Mouse (Mus musculus): ENCODE measurements at regions not wholly inside any gene's neighbourhood (a gene's known extent, or its start where the extent isn't known, plus 50 kb on each side); places are given as distances from the start of the nearest gene placed in this dataset.

GRCm38 (mm10) chr5:133656837-133657236, 442.7 kb upstream of the Castor2 start:
- Histone ChIP-seq H3K36me3 (ENCODE audit: control insufficient read depth, insufficient read depth, low read length) (no peaks in the 10 kb centered on the region), H3K4me2 (ENCODE audit: low read depth, low read length) (no peak overlapping the region), H3K4me3 (replicated peaks; ENCODE audit: low read length) (no peak overlapping the region), H3K27me3 (ENCODE audit: control insufficient read depth, insufficient read depth, low read length) (no peaks in the 10 kb centered on the region), H3K4me1 (ENCODE audit: control insufficient read depth, insufficient read depth, low read length) (no peaks in the 10 kb centered on the region), H3K9ac (ENCODE audit: low read length) (no peak overlapping the region), H3K27ac (ENCODE audit: low read length) (no peak overlapping the region), H3K9me3 (replicated peaks; ENCODE audit: control insufficient read depth, low read length) (no peaks in the 10 kb centered on the region)
- WGBS = 84% methylated on average over 8 of the region's 8 CpGs
- no peak for ATAC-seq (ENCODE audit: insufficient read depth, low FRiP score)

- 81% methylated on average over 1 of the region's 1 CpGs for WGBS
- Histone ChIP-seq H3K27me3 (ENCODE audit: control insufficient read depth, insufficient read depth, low read length) (no peaks in the 10 kb centered on the region), H3K27ac (ENCODE audit: low read length) (no peak overlapping the region), H3K4me1 (ENCODE audit: control insufficient read depth, insufficient read depth, low read length) (no peaks in the 10 kb centered on the region), H3K4me3 (replicated peaks; ENCODE audit: low read length) (no peak overlapping the region), H3K4me2 (ENCODE audit: low read depth, low read length) (no peak overlapping the region), H3K9me3 (replicated peaks; ENCODE audit: control insufficient read depth, low read length) (no peaks in the 10 kb centered on the region), H3K9ac (ENCODE audit: low read length) (no peak overlapping the region), H3K36me3 (ENCODE audit: control insufficient read depth, insufficient read depth, low read length) (no peaks in the 10 kb centered on the region)
- no peak for ATAC-seq (ENCODE audit: insufficient read depth, low FRiP score)
Observed at GRCm38 (mm10) chr5:133653431-133653830, 446.1 kb upstream of the Castor2 start.

- H3K9me3 ChIP-seq (replicated peaks; ENCODE audit: control insufficient read depth, low read length) = no peaks in the 10 kb centered on the region
- no peak overlapping the region for H3K4me2 ChIP-seq (ENCODE audit: low read depth, low read length)
- 92% methylated on average over 3 of the region's 3 CpGs for WGBS
- no peaks in the 10 kb centered on the region for H3K36me3 ChIP-seq (ENCODE audit: control insufficient read depth, insufficient read depth, low read length)
- no peak overlapping the region for H3K27ac ChIP-seq (ENCODE audit: low read length)
- no peak for ATAC-seq (ENCODE audit: insufficient read depth, low FRiP score)
- H3K9ac ChIP-seq (ENCODE audit: low read length) = no peak overlapping the region
- H3K27me3 ChIP-seq (ENCODE audit: control insufficient read depth, insufficient read depth, low read length) = no peaks in the 10 kb centered on the region
- H3K4me3 ChIP-seq (replicated peaks; ENCODE audit: low read length) = no peak overlapping the region
- no peaks in the 10 kb centered on the region for H3K4me1 ChIP-seq (ENCODE audit: control insufficient read depth, insufficient read depth, low read length)
Observed at GRCm38 (mm10) chr5:133650246-133650645, 449.3 kb upstream of the Castor2 start.

GRCm38 (mm10) chr5:133645696-133646195, 453.8 kb upstream of the Castor2 start:
- no peak overlapping the region for H3K9ac ChIP-seq (ENCODE audit: low read length)
- no peak overlapping the region for H3K4me2 ChIP-seq (ENCODE audit: low read depth, low read length)
- WGBS = 82% methylated on average over 3 of the region's 3 CpGs
- no peak overlapping the region for H3K27ac ChIP-seq (ENCODE audit: low read length)
- no peaks in the 10 kb centered on the region for H3K4me1 ChIP-seq (ENCODE audit: control insufficient read depth, insufficient read depth, low read length)
- no peaks in the 10 kb centered on the region for H3K36me3 ChIP-seq (ENCODE audit: control insufficient read depth, insufficient read depth, low read length)
- no peaks in the 10 kb centered on the region for H3K27me3 ChIP-seq (ENCODE audit: control insufficient read depth, insufficient read depth, low read length)
- no peak for ATAC-seq (ENCODE audit: insufficient read depth, low FRiP score)
- H3K9me3 ChIP-seq (replicated peaks; ENCODE audit: control insufficient read depth, low read length) = no peaks in the 10 kb centered on the region
- H3K4me3 ChIP-seq (replicated peaks; ENCODE audit: low read length) = no peak overlapping the region

GRCm38 (mm10) chr5:133643326-133643725, 456.2 kb upstream of the Castor2 start:
- Histone ChIP-seq H3K36me3 (ENCODE audit: control insufficient read depth, insufficient read depth, low read length) (no peaks in the 10 kb centered on the region), H3K4me1 (ENCODE audit: control insufficient read depth, insufficient read depth, low read length) (no peaks in the 10 kb centered on the region), H3K4me3 (replicated peaks; ENCODE audit: low read length) (no peak overlapping the region), H3K4me2 (ENCODE audit: low read depth, low read length) (no peak overlapping the region), H3K27me3 (ENCODE audit: control insufficient read depth, insufficient read depth, low read length) (no peaks in the 10 kb centered on the region), H3K9ac (ENCODE audit: low read length) (no peak overlapping the region), H3K9me3 (replicated peaks; ENCODE audit: control insufficient read depth, low read length) (no peaks in the 10 kb centered on the region), H3K27ac (ENCODE audit: low read length) (no peak overlapping the region)
- ATAC-seq (ENCODE audit: insufficient read depth, low FRiP score) = no peak
- WGBS = 60% methylated on average over 2 of the region's 2 CpGs

GRCm38 (mm10) chr5:133634481-133634880, 465.0 kb upstream of the Castor2 start:
- Histone ChIP-seq H3K4me2 (ENCODE audit: low read depth, low read length) (no peak overlapping the region), H3K9ac (ENCODE audit: low read length) (no peak overlapping the region), H3K4me1 (ENCODE audit: control insufficient read depth, insufficient read depth, low read length) (no peaks in the 10 kb centered on the region), H3K9me3 (replicated peaks; ENCODE audit: control insufficient read depth, low read length) (no peaks in the 10 kb centered on the region), H3K4me3 (replicated peaks; ENCODE audit: low read length) (no peak overlapping the region), H3K27ac (ENCODE audit: low read length) (no peak overlapping the region), H3K27me3 (ENCODE audit: control insufficient read depth, insufficient read depth, low read length) (no peaks in the 10 kb centered on the region), H3K36me3 (ENCODE audit: control insufficient read depth, insufficient read depth, low read length) (no peaks in the 10 kb centered on the region)
- no peak for ATAC-seq (ENCODE audit: insufficient read depth, low FRiP score)
- WGBS = 38% methylated on average over 5 of the region's 5 CpGs

- Histone ChIP-seq H3K36me3 (ENCODE audit: control insufficient read depth, insufficient read depth, low read length) (no peaks in the 10 kb centered on the region), H3K9ac (ENCODE audit: low read length) (no peak overlapping the region), H3K4me1 (ENCODE audit: control insufficient read depth, insufficient read depth, low read length) (no peaks in the 10 kb centered on the region), H3K27ac (ENCODE audit: low read length) (no peak overlapping the region), H3K4me2 (ENCODE audit: low read depth, low read length) (no peak overlapping the region), H3K9me3 (replicated peaks; ENCODE audit: control insufficient read depth, low read length) (no peaks in the 10 kb centered on the region), H3K4me3 (replicated peaks; ENCODE audit: low read length) (no peak overlapping the region), H3K27me3 (ENCODE audit: control insufficient read depth, insufficient read depth, low read length) (no peaks in the 10 kb centered on the region)
- ATAC-seq (ENCODE audit: insufficient read depth, low FRiP score) = no peak
Observed at GRCm38 (mm10) chr5:133631812-133632211, 467.7 kb upstream of the Castor2 start.

GRCm38 (mm10) chr5:133619347-133619746, 480.2 kb upstream of the Castor2 start:
- no peaks in the 10 kb centered on the region for H3K9me3 ChIP-seq (replicated peaks; ENCODE audit: control insufficient read depth, low read length)
- ATAC-seq (ENCODE audit: insufficient read depth, low FRiP score) = no peak
- H3K9ac ChIP-seq (ENCODE audit: low read length) = no peak overlapping the region
- no peaks in the 10 kb centered on the region for H3K36me3 ChIP-seq (ENCODE audit: control insufficient read depth, insufficient read depth, low read length)
- H3K4me2 ChIP-seq (ENCODE audit: low read depth, low read length) = no peak overlapping the region
- no peak overlapping the region for H3K4me3 ChIP-seq (replicated peaks; ENCODE audit: low read length)
- no peaks in the 10 kb centered on the region for H3K4me1 ChIP-seq (ENCODE audit: control insufficient read depth, insufficient read depth, low read length)
- H3K27me3 ChIP-seq (ENCODE audit: control insufficient read depth, insufficient read depth, low read length) = no peaks in the 10 kb centered on the region
- H3K27ac ChIP-seq (ENCODE audit: low read length) = no peak overlapping the region
- 74% methylated on average over 8 of the region's 8 CpGs for WGBS

- WGBS = 57% methylated on average over 8 of the region's 8 CpGs
- Histone ChIP-seq H3K9me3 (replicated peaks; ENCODE audit: control insufficient read depth, low read length) (no peaks in the 10 kb centered on the region), H3K27me3 (ENCODE audit: control insufficient read depth, insufficient read depth, low read length) (no peaks in the 10 kb centered on the region), H3K36me3 (ENCODE audit: control insufficient read depth, insufficient read depth, low read length) (no peaks in the 10 kb centered on the region), H3K4me3 (replicated peaks; ENCODE audit: low read length) (no peak overlapping the region), H3K9ac (ENCODE audit: low read length) (no peak overlapping the region), H3K4me2 (ENCODE audit: low read depth, low read length) (no peak overlapping the region), H3K4me1 (ENCODE audit: control insufficient read depth, insufficient read depth, low read length) (no peaks in the 10 kb centered on the region), H3K27ac (ENCODE audit: low read length) (no peak overlapping the region)
- no peak for ATAC-seq (ENCODE audit: insufficient read depth, low FRiP score)
Observed at GRCm38 (mm10) chr5:133601241-133601739, 498.2 kb upstream of the Castor2 start.

GRCm38 (mm10) chr5:133600630-133601029, 498.9 kb upstream of the Castor2 start:
- Histone ChIP-seq H3K4me1 (ENCODE audit: control insufficient read depth, insufficient read depth, low read length) (no peaks in the 10 kb centered on the region), H3K4me2 (ENCODE audit: low read depth, low read length) (no peak overlapping the region), H3K27ac (ENCODE audit: low read length) (no peak overlapping the region), H3K4me3 (replicated peaks; ENCODE audit: low read length) (no peak overlapping the region), H3K9ac (ENCODE audit: low read length) (no peak overlapping the region), H3K36me3 (ENCODE audit: control insufficient read depth, insufficient read depth, low read length) (no peaks in the 10 kb centered on the region), H3K27me3 (ENCODE audit: control insufficient read depth, insufficient read depth, low read length) (no peaks in the 10 kb centered on the region), H3K9me3 (replicated peaks; ENCODE audit: control insufficient read depth, low read length) (no peaks in the 10 kb centered on the region)
- ATAC-seq (ENCODE audit: insufficient read depth, low FRiP score) = no peak
- 58% methylated on average over 5 of the region's 5 CpGs for WGBS
